ENCODE assay signal across 8 mouse cellular contexts in genomic region chr13:33004414-33005105, GRCm38 (mm10). TPM values are rescaled to one million over a fixed set of nuclear protein-coding genes. Genes with fewer than 3 reads are reported as not detected.
DNase-seq lines count a peak whose midpoint lies in the region; ATAC-seq and TF ChIP-seq lines count a peak whose summit lies in the region.

No protein-coding gene starts in this region.

- TF ChIP-seq POLR2A in limb, embryonic 14.5 days (IDR thresholded peaks at IDR 0.05; ENCODE audit: borderline replicate concordance, extremely low read depth, insufficient read depth, insufficient read length), result no peak

- peaks cover 10% of the 10 kb centered on the region; the same call in 1 of the 2 replicates for H3K4me1 ChIP-seq in embryonic facial prominence, embryonic 14.5 days (ENCODE audit: control insufficient read depth, insufficient read depth, low read length)
- H3K4me1 ChIP-seq in limb, embryonic 14.5 days (ENCODE audit: control insufficient read depth, insufficient read depth, low read length), result no peaks in the 10 kb centered on the region
- H3K4me1 ChIP-seq in midbrain, postnatal 0 days (ENCODE audit: insufficient read depth, low read length), result 0 out of 2 replicates have a peak, but pooled peaks cover 2% of the 10 kb centered on the region

- TF ChIP-seq CTCF in midbrain, postnatal 0 days (IDR thresholded peaks at IDR 0.05), result peak; percentile 75

- H3K4me2 ChIP-seq in embryonic facial prominence, embryonic 14.5 days (ENCODE audit: low read depth, low read length), result peak overlapping the region; percentile 56
- peak overlapping the region; percentile 47 for H3K4me2 ChIP-seq in limb, embryonic 14.5 days (replicated peaks; ENCODE audit: low read depth, low read length, severe bottlenecking)
- H3K4me2 ChIP-seq in midbrain, postnatal 0 days (ENCODE audit: low read depth, low read length, poor library complexity, severe bottlenecking), result peak overlapping the region; percentile 47

- peak overlapping the region; percentile 65 for H3K27ac ChIP-seq in embryonic facial prominence, embryonic 14.5 days (replicated peaks; ENCODE audit: low read depth, low read length)
- peak overlapping the region; percentile 68 for H3K27ac ChIP-seq in limb, embryonic 14.5 days (replicated peaks; ENCODE audit: low read depth, low read length)
- H3K27ac ChIP-seq in midbrain, postnatal 0 days (ENCODE audit: low read depth, low read length), result peak overlapping the region; percentile 2; the same call in 1 of the 2 replicates

- peak; percentile 94 for ATAC-seq in embryonic facial prominence, embryonic 14.5 days (ENCODE audit: low read depth)
- peak; percentile 86 for ATAC-seq in limb, embryonic 14.5 days (ENCODE audit: low FRiP score, low read depth)
- ATAC-seq in midbrain, postnatal 0 days (ENCODE audit: low FRiP score), result peak; percentile 85

- H3K27me3 ChIP-seq in embryonic facial prominence, embryonic 14.5 days (replicated peaks; ENCODE audit: control insufficient read depth, insufficient read depth, low read length), result no peaks in the 10 kb centered on the region
- no peaks in the 10 kb centered on the region for H3K27me3 ChIP-seq in limb, embryonic 14.5 days (ENCODE audit: control insufficient read depth, insufficient read depth, low read length)
- no peaks in the 10 kb centered on the region for H3K27me3 ChIP-seq in midbrain, postnatal 0 days (ENCODE audit: insufficient read depth, low read length)

- no peaks in the 10 kb centered on the region for H3K9me3 ChIP-seq in embryonic facial prominence, embryonic 14.5 days (ENCODE audit: control insufficient read depth, low read length)
- H3K9me3 ChIP-seq in limb, embryonic 14.5 days (ENCODE audit: control insufficient read depth, low read length), result no peaks in the 10 kb centered on the region
- no peaks in the 10 kb centered on the region for H3K9me3 ChIP-seq in midbrain, postnatal 0 days (ENCODE audit: low read length)

- DNase-seq in 3134 (ENCODE audit: extremely low read depth, insufficient read length, low spot score), result peak; percentile 95
- DNase-seq in adrenal gland, postnatal 36 days, result peak; percentile 92
- DNase-seq in embryonic facial prominence, embryonic 14.5 days (ENCODE audit: low spot score), result peak; percentile 87
- peak; percentile 92 for DNase-seq in heart, adult 8-10 months (ENCODE audit: low spot score)
- peak; percentile 93 for DNase-seq in kidney, adult 9 months
- peak; percentile 70 for DNase-seq in limb, embryonic 14.5 days (ENCODE audit: low spot score)
- DNase-seq in midbrain, postnatal 0 days (ENCODE audit: low spot score), result peak; percentile 76
- DNase-seq in spleen, postnatal 14 days (ENCODE audit: low spot score in 2 of 2), result peak; percentile 83 to 86

- peak overlapping the region; percentile 62 for H3K9ac ChIP-seq in embryonic facial prominence, embryonic 14.5 days (ENCODE audit: low read depth, low read length)
- peak overlapping the region; percentile 57 for H3K9ac ChIP-seq in limb, embryonic 14.5 days (ENCODE audit: low read depth, low read length, severe bottlenecking)
- 0 out of 2 replicates have a peak overlapping the region, but pooled peaks have one; percentile 25 for H3K9ac ChIP-seq in midbrain, postnatal 0 days (replicated peaks; ENCODE audit: low read length, poor library complexity, severe bottlenecking)

- H3K36me3 ChIP-seq in embryonic facial prominence, embryonic 14.5 days (ENCODE audit: control insufficient read depth, insufficient read depth, low read length), result no peaks in the 10 kb centered on the region
- no peaks in the 10 kb centered on the region for H3K36me3 ChIP-seq in limb, embryonic 14.5 days (ENCODE audit: control insufficient read depth, insufficient read depth, low read length)
- no peaks in the 10 kb centered on the region for H3K36me3 ChIP-seq in midbrain, postnatal 0 days (ENCODE audit: insufficient read depth, low read length)

- WGBS in embryonic facial prominence, embryonic 14.5 days, result 12% methylated on average over 12 of the region's 12 CpGs
- WGBS in limb, embryonic 14.5 days, result 13% methylated on average over 12 of the region's 12 CpGs
- WGBS in midbrain, postnatal 0 days, result 15% methylated on average over 12 of the region's 12 CpGs

- peak overlapping the region; percentile 39 for H3K4me3 ChIP-seq in embryonic facial prominence, embryonic 14.5 days (ENCODE audit: low read depth, low read length)
- H3K4me3 ChIP-seq in limb, embryonic 14.5 days (replicated peaks; ENCODE audit: low read length), result peak overlapping the region; percentile 30
- H3K4me3 ChIP-seq in midbrain, postnatal 0 days (ENCODE audit: low read depth, low read length), result peak overlapping the region; percentile 22; the same call in 1 of the 2 replicates

RNA-seq across cellular contexts. Expression of gene Serpinb9, which starts 1.5 kb away (rescaled TPM):
- 10 to 100 TPM; 18.7 to 20.0 TPM for total RNA-seq in adrenal gland, postnatal 36 days (2021)
- 6.5 and 6.7 TPM in 2 replicates for polyA plus RNA-seq in embryonic facial prominence, embryonic 14.5 days (2014; fragmentation: Nextera tagmentation; extraction: Ambion mirVana)
- total RNA-seq in heart, adult 8-10 months (2022), result 10 to 100 TPM in 1 of 4 experiments, 1 to 10 TPM in 3; 7.9 to 10.7 (median 9.6) TPM
- 2.4 and 2.6 TPM in 2 replicates for polyA plus RNA-seq in limb, embryonic 14.5 days (2012; rRNA removed)
- 4.2 and 4.6 TPM in 2 replicates for polyA plus RNA-seq in limb, embryonic 14.5 days (2014; fragmentation: Nextera tagmentation; extraction: Ambion mirVana)
- total RNA-seq in midbrain, postnatal 0 days (2014; rRNA removed), result 1.6 and 3.2 TPM in 2 replicates
- polyA plus RNA-seq in midbrain, postnatal 0 days (2015; fragmentation: Nextera tagmentation; extraction: Ambion mirVana), result 2.9 and 3.0 TPM in 2 replicates

RNA-seq across cellular contexts. Expression of gene Serpinb9b, which starts 22.7 kb away (rescaled TPM):
- total RNA-seq in adrenal gland, postnatal 36 days (2021), result under 1 TPM; 0.13 to 0.16 TPM
- polyA plus RNA-seq in embryonic facial prominence, embryonic 14.5 days (2014; fragmentation: Nextera tagmentation; extraction: Ambion mirVana), result 0.14 and 0.17 TPM in 2 replicates
- total RNA-seq in heart, adult 8-10 months (2022), result under 1 TPM in 3 of 4 experiments, not detected in 1; 0.16 to 0.22 (median 0.17) TPM
- 0.10 TPM in 2 replicates for polyA plus RNA-seq in limb, embryonic 14.5 days (2012; rRNA removed)
- polyA plus RNA-seq in limb, embryonic 14.5 days (2014; fragmentation: Nextera tagmentation; extraction: Ambion mirVana), result 0.10 TPM in 1 of 2 replicates, not detected in the other
- 0.66 TPM in 1 of 2 replicates, not detected in the other for total RNA-seq in midbrain, postnatal 0 days (2014; rRNA removed)
- 0.20 and 0.36 TPM in 2 replicates for polyA plus RNA-seq in midbrain, postnatal 0 days (2015; fragmentation: Nextera tagmentation; extraction: Ambion mirVana)

RNA-seq across cellular contexts. Expression of gene Serpinb6b, which starts 39.6 kb away (rescaled TPM):
- 10 to 100 TPM; 22.0 to 38.0 TPM for total RNA-seq in adrenal gland, postnatal 36 days (2021)
- 2.4 and 3.0 TPM in 2 replicates for polyA plus RNA-seq in embryonic facial prominence, embryonic 14.5 days (2014; fragmentation: Nextera tagmentation; extraction: Ambion mirVana)
- 10 to 100 TPM; 38.5 to 44.4 (median 41.6) TPM for total RNA-seq in heart, adult 8-10 months (2022)
- 0.73 and 1.0 TPM in 2 replicates for polyA plus RNA-seq in limb, embryonic 14.5 days (2012; rRNA removed)
- polyA plus RNA-seq in limb, embryonic 14.5 days (2014; fragmentation: Nextera tagmentation; extraction: Ambion mirVana), result 1.5 and 1.6 TPM in 2 replicates
- total RNA-seq in midbrain, postnatal 0 days (2014; rRNA removed), result 1.4 and 3.1 TPM in 2 replicates
- 2.5 and 3.1 TPM in 2 replicates for polyA plus RNA-seq in midbrain, postnatal 0 days (2015; fragmentation: Nextera tagmentation; extraction: Ambion mirVana)

Comparison
In these comparisons a context has a peak if more than half of its experiments do, and no peak if none do; other contexts are left out.
1. Peak in every context shown above with its lines: DNase-seq, ATAC-seq, H3K4me3 ChIP-seq and H3K27ac ChIP-seq.
2. H3K27ac ChIP-seq: peak in every context shown above with its lines; median percentile 68 in limb, embryonic 14.5 days; 65 in embryonic facial prominence, embryonic 14.5 days; 2 in midbrain, postnatal 0 days.